Mouse (Mus musculus) testis, adult 10 weeks (tissue): ENCODE data around the gene Il1f9. TPM values are rescaled to one million over a fixed set of nuclear protein-coding genes. Genes with fewer than 3 reads are reported as not detected.

Source experiments
- polyA plus RNA-seq: library from polyadenylated mRNA; stranded (reverse); fragments of 350-450 nt; fragmentation: Illumina TruSeq; extraction: RNeasy Lipid Tissue Mini Kit (QIAGEN cat#74804); gene quantifications from one replicate; pipeline ENCODE4 v1.2.3, GENCODE M21; 2014; ENCODE audit warnings: low read depth, low replicate concordance

Il1f9 gene
- not detected for polyA plus RNA-seq

GRCm38 (mm10) chr2:24186176-24186575 lies at the start of gene Il1f9:
Il1f9 (plus strand) TSS chr2:24186476.

GRCm38 (mm10) chr2:24152861-24153260 lies 33.4 kb upstream of the Il1f9 start, which contains the start of gene Il1f8:
Il1f8 (plus strand) TSS chr2:24153161.

GRCm38 (mm10) chr2:24215118-24215517 lies 28.8 kb downstream of the Il1f9 start, which contains the start of gene Il1f6:
Il1f6 (plus strand) TSS chr2:24215418.

Other genes with a start within 250 kb of the Il1f9 start
- 7.8 TPM for gene Hnmt, start 137.1 kb upstream of the Il1f9 start, polyA plus RNA-seq
- not detected for gene Tbpl2, start 89.9 kb upstream of the Il1f9 start, polyA plus RNA-seq
- not detected for gene Il1f8, start 33.3 kb upstream of the Il1f9 start, polyA plus RNA-seq
- not detected for gene Il1f6, start 28.9 kb downstream of the Il1f9 start, polyA plus RNA-seq
- gene Il1f5, start 90.5 kb downstream of the Il1f9 start, polyA plus RNA-seq: not detected
- not detected for gene Il1f10, start 104.7 kb downstream of the Il1f9 start, polyA plus RNA-seq
- not detected for gene Il1rn, start 150.4 kb downstream of the Il1f9 start, polyA plus RNA-seq
- 0.41 TPM for gene Psd4, start 181.1 kb downstream of the Il1f9 start, polyA plus RNA-seq